Mouse (Mus musculus): ENCODE measurements around the gene Slc13a3.

Gene Slc13a3

GRCm38 (mm10) chr2:165475850-165476249, 2.8 kb upstream of the Slc13a3 start:
- DNase-seq (ENCODE audit: low spot score) = no peak

DNA sequence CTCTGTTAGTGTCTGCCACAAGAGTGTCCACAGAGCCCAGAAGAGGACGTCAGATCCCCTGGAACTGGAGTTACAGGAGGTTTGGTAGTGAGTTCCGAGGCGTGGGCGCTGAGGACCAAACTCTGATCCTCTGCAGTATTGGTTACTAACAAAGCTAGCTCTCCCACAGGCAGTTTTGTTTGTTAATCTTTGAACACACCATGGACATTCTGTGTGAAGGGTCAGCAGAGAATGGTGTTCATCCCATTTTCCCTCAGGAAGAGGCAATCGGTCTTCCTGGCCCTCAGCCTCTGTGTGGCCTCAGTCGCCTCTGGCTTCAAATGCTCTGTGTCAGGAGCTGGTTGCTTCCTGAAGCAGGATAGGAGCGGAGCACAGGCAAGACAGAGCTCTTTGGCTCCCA, 2.4 kb upstream of the Slc13a3 start:
- DNase-seq (ENCODE audit: low spot score) = no peak

GRCm38 (mm10) chr2:165471943-165472342, 1.1 kb downstream of the Slc13a3 start:
- DNase-seq (ENCODE audit: low spot score) = no peak

DNA sequence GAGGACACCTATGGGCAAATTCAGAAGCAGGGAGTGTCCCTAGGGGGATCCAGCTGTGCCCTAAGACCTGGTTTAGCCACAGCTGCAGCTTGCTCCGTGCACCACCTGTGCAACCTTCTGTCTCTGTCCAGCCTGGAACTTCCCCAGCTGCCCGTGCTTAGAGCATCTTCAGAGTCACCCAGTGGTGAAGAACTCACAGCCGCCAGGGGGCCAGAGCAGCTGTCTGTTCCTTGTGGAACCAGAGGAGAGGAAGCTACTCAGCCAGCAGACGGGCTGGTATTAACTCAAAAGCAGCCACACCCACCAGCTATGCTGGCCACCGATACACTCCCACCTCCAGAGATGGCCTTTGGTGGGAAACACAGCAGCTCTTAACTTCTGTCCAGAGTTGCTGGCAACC, 2.9 kb downstream of the Slc13a3 start:
- peak; percentile 42 for DNase-seq (ENCODE audit: low spot score)

GRCm38 (mm10) chr2:165467824-165468452, 5.1 kb downstream of the Slc13a3 start:
- DNase-seq (ENCODE audit: low spot score) = peak; percentile 78

- DNase-seq (ENCODE audit: low spot score) = peak; percentile 89
Measured at GRCm38 (mm10) chr2:165459663-165460062, 13.4 kb downstream of the Slc13a3 start.

DNA sequence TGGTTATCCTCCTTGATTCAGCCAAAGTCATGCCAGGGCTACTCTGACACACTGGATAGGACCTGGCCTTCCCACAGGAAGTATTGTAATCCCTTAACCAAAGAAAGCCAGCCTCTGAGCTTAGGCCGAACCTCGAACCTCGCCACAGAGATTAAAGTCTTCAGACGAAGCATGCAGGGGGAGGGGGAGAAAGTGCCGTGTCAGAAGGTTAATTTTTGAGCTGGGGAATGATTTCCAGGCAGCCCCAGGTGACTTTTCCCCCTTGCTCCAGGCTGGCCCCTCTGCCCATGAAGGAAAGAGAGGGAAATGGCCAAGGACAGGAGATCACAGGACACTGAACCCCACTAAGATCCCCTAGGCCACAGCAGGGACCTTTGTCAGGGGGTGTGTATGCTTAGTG, 14.8 kb downstream of the Slc13a3 start:
- DNase-seq (ENCODE audit: low spot score) = peak; percentile 80

GRCm38 (mm10) chr2:165456710-165457109, 16.3 kb downstream of the Slc13a3 start:
- DNase-seq (ENCODE audit: low spot score) = no peak

DNA sequence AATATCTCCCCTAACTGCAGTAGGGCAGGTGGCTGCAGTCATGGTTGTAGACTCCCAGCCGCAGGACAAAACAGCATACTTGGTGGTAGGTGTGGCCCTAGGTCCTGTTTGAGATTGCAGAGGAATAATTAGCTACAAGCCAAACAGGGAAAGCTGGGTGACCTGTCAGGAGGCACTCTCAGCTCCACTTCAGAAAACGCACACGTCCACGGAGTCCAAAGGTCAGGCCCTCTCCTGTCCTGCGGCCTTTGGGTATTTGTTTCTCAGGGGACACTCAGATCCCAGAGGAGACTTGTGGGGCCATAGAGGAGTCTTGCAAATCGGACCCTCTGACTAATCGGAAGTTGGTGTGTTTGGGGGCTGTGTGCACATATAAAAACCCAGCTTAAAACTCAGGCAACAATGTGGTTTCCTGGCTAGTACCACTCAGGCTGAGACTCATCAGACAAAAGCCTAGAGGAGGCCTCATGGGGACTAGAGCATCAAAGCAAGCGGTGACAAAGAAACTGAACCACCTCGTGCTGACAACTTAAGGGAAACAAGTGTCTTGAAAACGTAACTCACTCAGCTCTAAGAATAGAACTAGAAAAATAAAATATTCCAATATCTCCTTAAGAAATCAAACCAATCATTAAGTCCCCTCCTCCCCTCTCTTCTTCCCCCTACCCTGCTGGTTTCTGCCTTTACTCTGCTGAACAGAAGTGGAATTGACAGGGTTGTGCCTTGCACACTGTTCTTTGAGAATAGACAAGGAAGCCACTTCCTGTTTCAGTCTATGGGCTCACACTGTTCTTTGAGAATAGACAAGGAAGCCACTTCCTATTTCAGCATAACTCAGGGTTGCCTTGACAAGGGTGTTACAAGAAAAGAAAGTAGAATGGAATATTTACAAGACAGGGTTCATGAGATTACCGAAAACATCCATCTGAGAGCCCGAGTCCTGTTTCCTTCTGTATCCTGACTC, 20.0 kb downstream of the Slc13a3 start:
- DNase-seq (ENCODE audit: low spot score) = peak; percentile 79

DNA sequence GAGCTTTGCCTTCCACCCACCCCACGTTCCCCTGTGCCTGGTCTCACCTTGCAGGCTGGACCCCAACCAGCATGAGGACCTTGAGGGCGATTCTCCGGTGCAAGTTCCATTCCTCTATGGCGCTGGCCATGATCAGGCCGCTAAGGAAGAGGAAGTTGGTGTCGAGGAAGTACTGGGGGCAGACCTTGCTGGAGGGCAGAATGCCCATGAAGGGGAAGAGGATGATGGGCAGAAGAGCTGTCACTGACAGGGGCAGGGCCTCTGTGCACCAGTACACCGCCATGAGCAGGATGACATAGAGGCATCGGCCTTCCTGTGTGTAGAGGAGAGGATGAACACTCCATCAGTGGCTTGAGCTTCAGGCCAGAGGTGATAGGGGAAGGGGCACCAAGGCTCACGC, 24.6 kb downstream of the Slc13a3 start:
- DNase-seq (ENCODE audit: low spot score) = no peak

GRCm38 (mm10) chr2:165444861-165445260, 28.2 kb downstream of the Slc13a3 start:
- no peak for DNase-seq (ENCODE audit: low spot score)

DNA sequence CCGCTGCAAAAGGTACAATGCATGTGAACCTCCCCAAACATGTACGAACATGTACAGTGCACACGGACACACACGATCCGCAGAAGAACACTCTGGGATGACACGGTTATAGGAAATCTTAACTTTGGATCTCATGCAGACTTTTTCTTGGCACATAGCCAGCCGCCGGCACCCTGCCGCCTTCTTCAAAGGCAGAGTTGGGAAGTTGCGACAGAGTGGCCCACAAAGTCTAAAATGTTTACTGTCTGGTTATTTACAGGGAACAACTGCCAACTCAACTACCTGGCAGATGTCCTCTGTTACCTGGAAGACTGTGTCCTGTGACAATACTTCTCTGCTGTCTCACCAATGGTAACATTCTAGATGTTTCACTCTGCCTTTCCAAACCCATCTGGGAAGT, 30.0 kb downstream of the Slc13a3 start:
- DNase-seq (ENCODE audit: low spot score) = peak; percentile 38

GRCm38 (mm10) chr2:165441613-165442012, 31.4 kb downstream of the Slc13a3 start:
- DNase-seq (ENCODE audit: low spot score) = peak; percentile 76

DNA sequence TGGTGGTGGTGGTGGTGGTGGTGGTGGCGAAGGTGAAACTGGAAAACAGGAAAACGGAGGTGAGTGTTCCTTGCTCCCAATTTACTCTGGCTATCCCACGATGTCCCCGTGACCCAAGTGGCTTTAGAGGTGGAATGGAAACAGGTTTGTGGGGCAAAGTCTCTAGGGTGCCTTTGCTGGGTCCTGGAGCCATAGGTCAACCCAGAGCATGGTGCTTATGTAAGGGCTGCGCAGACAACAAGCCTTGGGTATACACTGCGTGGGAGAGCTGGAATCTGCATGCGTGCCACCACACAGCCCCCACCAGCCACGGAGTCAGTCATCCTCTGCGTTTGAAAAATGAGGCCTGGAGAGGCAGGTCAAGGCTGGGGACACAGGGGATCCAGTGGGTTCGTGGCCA, 33.4 kb downstream of the Slc13a3 start:
- no peak for DNase-seq (ENCODE audit: low spot score)

- DNase-seq (ENCODE audit: low spot score) = peak; percentile 43
Measured at GRCm38 (mm10) chr2:165438881-165439280, 34.1 kb downstream of the Slc13a3 start.

GRCm38 (mm10) chr2:165428694-165429093, 44.3 kb downstream of the Slc13a3 start:
- no peak for DNase-seq (ENCODE audit: low spot score)

DNA sequence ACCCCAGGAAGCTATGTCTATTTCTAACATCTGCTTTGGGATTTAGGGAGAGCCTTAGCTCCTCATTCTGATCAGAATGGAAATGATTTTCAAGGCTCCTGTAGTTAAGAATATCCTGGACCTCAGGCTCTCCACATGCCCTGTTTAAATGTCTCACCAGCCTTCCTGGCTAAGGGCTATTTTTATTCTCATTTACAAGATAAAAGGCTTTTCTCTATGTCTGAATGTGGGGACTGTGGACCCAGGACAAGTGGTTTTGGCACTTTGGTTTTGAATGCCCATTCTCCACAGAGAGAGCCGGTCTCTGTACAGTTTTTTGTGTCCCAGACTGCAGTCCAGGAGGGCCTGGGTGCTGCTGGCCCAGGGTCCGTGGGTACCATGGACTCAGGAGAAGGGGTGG, 52.8 kb downstream of the Slc13a3 start:
- no peak for DNase-seq (ENCODE audit: low spot score)

DNA sequence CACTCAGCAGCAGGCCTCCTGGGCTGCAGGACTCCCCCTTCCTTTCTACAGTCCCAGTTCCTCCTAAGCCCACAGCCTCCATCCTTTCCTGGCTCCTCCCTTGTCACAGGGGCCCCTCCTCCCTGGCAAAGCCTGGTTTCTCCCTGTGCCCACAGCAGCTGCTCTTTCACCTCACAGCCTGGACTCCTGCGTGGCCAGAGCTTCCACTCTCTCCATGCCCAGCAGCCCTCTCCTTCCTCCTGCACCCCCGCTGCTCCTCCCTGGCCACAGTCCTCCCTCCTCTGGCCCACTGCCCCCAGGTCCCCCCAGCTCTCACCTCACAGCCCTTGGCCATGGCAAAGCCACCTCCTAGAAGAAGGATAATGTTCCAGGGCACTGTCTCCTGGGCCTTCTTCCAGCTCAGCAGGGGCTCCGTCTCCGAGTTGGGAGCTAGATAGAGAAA, 53.3 kb downstream of the Slc13a3 start:
- DNase-seq (ENCODE audit: low spot score) = no peak

DNA sequence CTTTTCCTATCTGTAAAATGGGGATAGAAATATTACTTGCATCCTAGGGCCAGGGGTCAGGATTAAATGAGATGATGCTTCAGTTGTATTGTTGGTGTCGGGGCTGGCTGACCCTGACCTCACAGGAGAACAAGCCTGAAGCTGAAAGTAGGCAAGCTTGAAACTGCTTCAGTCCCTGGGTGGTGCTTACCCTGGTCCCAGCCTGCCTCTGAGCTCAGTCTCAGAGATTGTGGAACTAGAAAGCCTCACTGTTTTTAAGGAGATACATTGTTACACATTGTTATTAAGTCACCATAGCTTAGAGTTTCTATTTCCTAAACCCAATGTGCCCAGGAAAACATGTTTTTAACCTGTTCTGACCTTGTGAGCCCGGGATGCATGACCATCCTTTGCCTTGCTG, 54.5 kb downstream of the Slc13a3 start:
- no peak for DNase-seq (ENCODE audit: low spot score)

DNA sequence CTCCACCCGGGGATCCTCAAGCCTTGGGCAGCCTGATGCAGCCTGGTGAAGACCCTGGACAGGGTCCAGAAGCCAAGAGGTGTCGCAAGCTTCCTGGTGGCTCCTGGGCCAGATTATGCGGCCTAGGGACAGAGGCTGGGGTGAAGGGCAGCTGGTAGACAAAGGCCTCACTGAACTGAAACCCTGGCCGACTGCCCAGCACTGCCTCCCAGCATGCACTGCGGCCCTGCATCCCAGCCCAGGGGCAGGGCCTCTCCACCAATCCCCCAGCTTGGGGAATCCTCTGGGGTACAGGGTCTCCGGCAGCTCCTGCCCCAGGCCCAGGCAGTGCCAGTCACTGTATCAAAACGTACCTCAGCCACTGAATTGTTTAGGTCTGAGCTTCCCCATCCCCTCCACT, 55.7 kb downstream of the Slc13a3 start:
- DNase-seq (ENCODE audit: low spot score) = no peak

- DNase-seq (ENCODE audit: low spot score) = peak; percentile 76
Measured at GRCm38 (mm10) chr2:165415795-165416194, 57.2 kb downstream of the Slc13a3 start.

DNA sequence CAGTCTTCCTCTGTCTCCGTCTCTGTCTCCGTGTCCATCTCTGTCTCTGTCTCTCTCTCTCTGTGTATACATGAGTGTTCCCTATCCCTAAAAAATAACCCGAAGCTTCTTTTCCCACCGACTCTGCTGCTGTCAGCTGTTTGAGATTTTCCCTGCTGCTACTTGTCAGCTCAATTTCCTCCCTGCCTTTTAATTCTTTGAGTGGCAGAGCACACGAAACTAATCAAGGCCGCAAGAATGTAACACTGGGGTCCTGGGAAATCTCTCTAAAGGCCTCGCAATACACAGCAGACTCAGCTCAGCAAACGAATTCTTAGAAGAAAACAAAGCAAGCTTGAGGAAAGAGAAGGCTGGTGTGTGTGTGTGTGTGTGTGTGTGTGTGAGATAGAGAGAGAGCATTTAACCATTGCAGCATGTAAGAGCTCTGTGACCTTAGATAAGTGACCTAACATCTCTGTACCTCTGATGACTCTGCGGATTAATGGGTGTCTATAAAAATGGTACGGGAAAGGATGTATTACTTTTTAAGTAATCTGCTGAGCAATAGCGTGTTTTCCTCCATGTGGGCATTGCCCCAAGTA, 57.8 kb downstream of the Slc13a3 start:
- DNase-seq (ENCODE audit: low spot score) = no peak

DNA sequence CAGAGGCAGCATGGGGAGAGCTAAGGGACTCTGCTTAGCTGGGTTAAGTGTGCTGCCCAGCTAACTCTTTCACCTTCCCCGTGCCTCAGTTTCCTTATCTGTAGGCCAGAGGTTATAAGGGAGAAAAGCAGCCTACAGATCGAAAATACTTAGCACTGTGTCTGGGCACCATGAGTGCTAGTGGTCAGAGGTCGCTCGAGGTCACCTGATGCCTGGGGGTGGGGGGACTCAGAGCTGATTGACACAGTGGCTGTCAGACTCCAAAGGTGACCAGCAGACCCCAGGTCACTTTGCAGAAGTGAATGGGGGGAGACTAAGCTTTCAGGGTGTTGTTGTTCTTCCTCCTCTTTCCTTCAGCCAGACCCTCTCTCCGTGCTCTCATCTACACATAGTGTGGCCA, 58.7 kb downstream of the Slc13a3 start:
- peak; percentile 71 for DNase-seq (ENCODE audit: low spot score)
